Mouse (Mus musculus) thymus, adult 2 months (tissue): ENCODE results near the gene Ntsr1.

Experiments used
- CTCF ChIP-seq: fragments of 200-500 bp; IDR thresholded peaks from 2 replicates; pipeline ENCODE4 v1.5.1; 2012; ENCODE audit warnings: mild to moderate bottlenecking, control low read depth, low read length, moderate library complexity, borderline replicate concordance; ENCODE audit not compliant: control insufficient read depth, poor library complexity, insufficient read depth; ENCODE audit errors: extremely low read depth
- POLR2A ChIP-seq: fragments of 200-500 bp; IDR thresholded peaks from 2 replicates; pipeline ENCODE4 v1.6.1; 2012; ENCODE audit warnings: mild to moderate bottlenecking, low read length, control low read depth, moderate library complexity; ENCODE audit not compliant: control insufficient read depth, poor library complexity, insufficient read depth; ENCODE audit errors: extremely low read depth

- TF ChIP-seq CTCF (no peak), POLR2A (no peak)
These were observed 37.2 kb upstream of the Ntsr1 start for GRCm38 (mm10) chr2:180462593-180462992.
